Mouse (Mus musculus): ENCODE measurements around the gene Gm281.
A peak's percentile ranks its signal among the peaks of the same experiment; 100 is the strongest.

Gene Gm281

GRCm38 (mm10) chr14:13812801-13813479 lies 101.3 kb downstream of the Gm281 start:
- DNase-seq (ENCODE audit: low spot score) = no peak

- DNase-seq (ENCODE audit: low spot score) = no peak
These were observed 123.8 kb downstream of the Gm281 start for GRCm38 (mm10) chr14:13790446-13790845.

GRCm38 (mm10) chr14:13790001-13790400 lies 124.3 kb downstream of the Gm281 start:
- no peak for DNase-seq (ENCODE audit: low spot score)

- DNase-seq (ENCODE audit: low spot score) = no peak
These were observed 131.3 kb downstream of the Gm281 start for GRCm38 (mm10) chr14:13782970-13783369.

- no peak for DNase-seq (ENCODE audit: low spot score)
These were observed 135.9 kb downstream of the Gm281 start for GRCm38 (mm10) chr14:13778383-13778782.

- DNase-seq (ENCODE audit: low spot score) = peak; percentile 8
These were observed 143.1 kb downstream of the Gm281 start for GRCm38 (mm10) chr14:13771163-13771562.

- peak; percentile 82 for DNase-seq (ENCODE audit: low spot score)
These were observed 143.6 kb downstream of the Gm281 start for GRCm38 (mm10) chr14:13770686-13771085.

Data from embryo, embryonic 10.5 days (tissue).